Mouse (Mus musculus) gonadal fat pad, adult 2 months (tissue): Measurements from ENCODE around the gene Pgam5. TPM values are rescaled to one million over a fixed set of nuclear protein-coding genes. Genes with fewer than 3 reads are reported as not detected.

Experiments used
- DNase-seq: peaks from one replicate; pipeline ENCODE4 v3.0.0-alpha.2; 2012; ENCODE audit warnings: low read depth
- polyA plus RNA-seq: library from polyadenylated mRNA; depleted of rRNA; stranded (reverse); fragments of >200 nt; gene quantifications from 2 replicates; pipeline ENCODE4 v1.2.3, GENCODE M21; 2012; rRNA removed

The Pgam5 gene
- polyA plus RNA-seq, 1 experiment = 26.3 TPM

DNA sequence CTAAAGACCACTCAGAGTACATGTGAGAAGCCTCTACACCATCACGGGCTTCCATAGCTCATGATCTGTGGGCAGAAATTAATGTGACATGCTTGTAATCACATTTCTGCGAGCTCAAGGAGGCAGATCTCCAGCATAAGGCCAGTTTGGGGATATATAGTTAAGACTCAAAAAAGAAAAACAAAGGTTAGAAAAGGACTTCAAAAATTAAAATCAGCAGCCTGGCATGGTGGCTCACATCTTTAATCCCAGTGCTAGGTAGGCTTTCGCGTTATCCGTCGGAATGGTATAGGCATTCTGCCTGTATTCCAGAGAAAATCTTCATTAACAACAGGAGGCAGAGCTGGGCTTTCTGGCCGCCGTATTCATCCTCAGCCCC lies 39.3 kb downstream of the Pgam5 start:
- no peak for DNase-seq

DNA sequence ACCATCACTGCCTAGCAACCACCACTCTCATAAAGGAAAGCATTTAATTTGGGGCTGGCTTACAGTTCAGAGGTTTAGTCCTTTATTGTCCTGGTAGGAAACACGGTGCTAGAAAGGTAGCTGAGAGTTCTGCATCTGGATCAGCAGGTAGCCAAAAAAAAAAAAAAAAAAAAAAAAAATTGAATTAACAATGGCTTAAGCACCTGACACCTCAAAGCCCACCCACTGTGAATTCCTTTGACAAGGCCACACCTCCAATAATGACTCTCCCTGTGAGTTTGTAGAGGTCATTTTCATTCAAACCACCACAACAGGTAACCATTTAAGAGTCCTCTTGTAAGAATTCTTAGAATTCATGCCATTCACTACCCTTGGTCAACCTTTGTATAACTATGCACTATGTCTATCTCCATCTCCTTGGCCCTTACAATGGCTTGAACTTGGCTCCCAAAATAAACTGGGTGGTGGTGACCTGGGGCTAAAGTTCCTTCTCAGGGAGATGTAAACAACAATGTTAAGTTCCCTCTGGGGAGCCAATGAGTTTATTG lies 42.3 kb downstream of the Pgam5 start:
- no peak for DNase-seq

DNA sequence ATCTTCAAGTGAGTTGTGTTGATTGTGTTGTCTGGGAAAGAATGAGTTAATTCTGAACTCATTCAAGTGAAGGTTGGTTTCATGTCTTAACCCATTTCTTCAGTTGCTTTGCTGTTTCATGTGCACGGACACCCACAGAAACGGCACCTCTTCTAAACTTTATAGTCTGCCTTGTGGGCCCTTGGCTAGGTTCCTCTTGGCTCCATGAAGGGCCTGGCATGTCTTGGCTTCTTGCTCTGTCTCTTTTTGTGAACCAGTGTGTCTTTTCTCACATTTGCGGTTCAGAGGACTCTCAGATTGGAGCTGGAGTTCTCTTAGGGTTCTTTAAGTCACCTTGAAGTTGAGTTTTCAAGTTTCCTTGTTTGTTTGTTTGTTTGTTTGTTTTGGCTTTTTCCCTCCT lies 44.7 kb downstream of the Pgam5 start:
- peak; percentile 76 for DNase-seq

DNA sequence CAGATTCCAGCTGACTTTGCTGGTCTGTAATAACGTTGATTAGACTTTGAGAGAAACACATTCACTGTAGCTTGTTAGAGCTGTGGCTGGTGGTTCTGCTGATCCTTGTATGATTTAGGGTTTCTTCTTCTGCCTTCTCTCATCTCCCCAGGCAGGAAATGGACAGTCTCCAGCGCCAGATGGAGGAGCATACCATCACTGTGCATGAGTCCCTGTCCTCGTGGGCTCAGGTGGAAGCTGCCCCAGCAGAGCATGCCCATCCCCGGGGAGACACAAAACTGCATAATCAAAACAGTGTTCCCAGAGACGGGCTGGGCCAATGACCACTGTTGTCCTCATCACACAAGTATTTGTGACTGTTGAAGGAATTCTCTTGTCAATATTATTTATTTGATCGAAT lies 47.0 kb downstream of the Pgam5 start:
- DNase-seq = no peak

DNA sequence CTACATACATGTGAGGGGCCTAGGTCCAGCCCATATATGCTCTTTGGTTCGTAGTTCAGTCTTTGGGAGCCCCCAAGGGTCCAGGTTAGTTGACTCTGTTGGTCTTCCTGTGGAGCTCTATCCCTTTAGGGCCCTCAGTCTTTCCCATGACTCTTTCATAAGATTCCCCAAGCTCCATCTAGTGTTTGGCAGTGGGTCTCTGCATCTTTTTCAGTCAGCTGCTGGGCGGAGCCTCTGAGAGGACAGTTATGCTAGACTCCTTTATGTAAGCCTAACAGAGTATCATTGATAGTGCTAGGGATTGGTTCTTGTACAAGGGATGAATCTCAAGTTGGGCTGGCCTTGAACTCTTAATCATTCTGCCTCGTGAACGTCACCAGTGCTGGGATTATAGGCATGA lies 49.4 kb downstream of the Pgam5 start:
- no peak for DNase-seq

DNA sequence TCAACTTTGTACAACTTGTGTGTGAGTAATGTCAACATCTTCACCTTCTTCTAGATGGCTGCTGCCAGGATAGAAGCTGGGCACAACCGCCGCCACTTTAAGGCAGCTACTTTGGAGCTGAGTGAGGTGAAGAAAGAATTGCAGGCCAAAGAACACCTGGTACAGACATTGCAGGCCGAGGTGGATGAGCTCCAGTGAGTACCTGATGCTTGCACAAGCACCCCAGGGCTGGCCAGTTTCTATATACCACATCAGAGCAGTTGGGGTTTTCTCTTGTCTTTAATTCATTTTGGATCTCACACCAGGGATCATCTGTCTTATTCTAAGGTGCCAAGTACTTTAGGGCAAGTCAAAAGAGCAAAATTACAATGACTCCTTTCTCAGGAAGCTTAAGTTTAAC lies 52.9 kb downstream of the Pgam5 start:
- peak; percentile 79 for DNase-seq

DNA sequence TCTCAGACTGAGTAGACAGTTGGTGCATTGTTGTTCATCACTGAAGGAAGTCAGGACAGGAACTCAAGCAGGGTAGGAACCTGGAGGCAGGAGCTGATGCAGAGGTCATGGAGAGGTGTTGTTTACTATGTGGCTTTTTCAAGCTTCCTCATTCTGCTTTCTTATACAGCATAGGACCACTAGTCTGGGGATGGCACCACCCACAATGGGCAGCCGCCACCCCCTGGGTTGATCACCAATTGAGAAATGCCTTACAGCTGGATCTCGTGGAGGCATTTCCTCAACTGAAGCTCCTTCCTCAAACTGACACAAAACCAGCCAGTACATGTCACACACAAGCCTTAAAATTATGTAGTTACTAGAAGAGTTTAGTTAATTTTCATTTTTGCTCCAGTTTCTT lies 58.4 kb downstream of the Pgam5 start:
- no peak for DNase-seq

Other genes with a start within 250 kb of the Pgam5 start
- gene Gm17655, start 197.4 kb downstream of the Pgam5 start, polyA plus RNA-seq = 0.15 TPM in 2 replicates
- 0.08 and 0.18 TPM in 2 replicates for gene Gm35315, start 175.5 kb downstream of the Pgam5 start, polyA plus RNA-seq
- 5.1 and 5.5 TPM in 2 replicates for gene Plcxd1, start 169.9 kb downstream of the Pgam5 start, polyA plus RNA-seq
- gene Gtpbp6, start 161.7 kb downstream of the Pgam5 start, polyA plus RNA-seq = 65.3 and 74.9 TPM in 2 replicates
- gene Zfp605, start 159.8 kb downstream of the Pgam5 start, polyA plus RNA-seq = 1.9 and 2.1 TPM in 2 replicates
- 42.0 and 46.5 TPM in 2 replicates for gene Chfr, start 134.1 kb downstream of the Pgam5 start, polyA plus RNA-seq
- gene Golga3, start 93.2 kb downstream of the Pgam5 start, polyA plus RNA-seq = 14.3 and 15.1 TPM in 2 replicates
- gene Ankle2, start 38.9 kb downstream of the Pgam5 start, polyA plus RNA-seq = 11.2 and 11.7 TPM in 2 replicates
- 24.1 and 28.5 TPM in 2 replicates for gene Pxmp2, start 16.3 kb upstream of the Pgam5 start, polyA plus RNA-seq
- 4.3 and 4.5 TPM in 2 replicates for gene Pole, start 16.4 kb upstream of the Pgam5 start, polyA plus RNA-seq
- 62.2 and 62.9 TPM in 2 replicates for gene P2rx2, start 73.3 kb upstream of the Pgam5 start, polyA plus RNA-seq
- 265 and 353 TPM in 2 replicates for gene Lrcol1, start 74.8 kb upstream of the Pgam5 start, polyA plus RNA-seq
- gene Fbrsl1, start 178.6 kb upstream of the Pgam5 start, polyA plus RNA-seq = 43.7 and 90.6 TPM in 2 replicates